Mouse (Mus musculus) heart, embryonic 11.5 days (tissue): Measurements from ENCODE around the gene Ifitm5. TPM values are rescaled to one million over a fixed set of nuclear protein-coding genes. Genes with fewer than 3 reads are reported as not detected.

ENCODE experiments used
- ATAC-seq: fragments of 200-750 bp; cut with Nextera tagmentation; replicated peaks from 2 replicates; pipeline ENCODE4 v1.8.0; 2017; ENCODE audit warnings: moderate library complexity; ENCODE audit not compliant: insufficient number of reproducible peaks, low FRiP score, low TSS enrichment
- H3K27ac ChIP-seq: fragments of 300-500 bp; sonication (generic); 2 replicates; pipeline ENCODE4 v1.5.1; 2014; ENCODE audit warnings: mild to moderate bottlenecking, low read depth, low read length
- H3K27me3 ChIP-seq: fragments of 300-500 bp; sonication (generic); 2 replicates; pipeline ENCODE4 v1.6.1; 2014; ENCODE audit warnings: mild to moderate bottlenecking, low read length, mixed read lengths; ENCODE audit not compliant: control insufficient read depth, insufficient read depth
- H3K36me3 ChIP-seq: fragments of 300-500 bp; sonication (generic); 2 replicates; pipeline ENCODE4 v1.6.1; 2014; ENCODE audit warnings: mild to moderate bottlenecking, low read length, moderate library complexity, mixed read lengths; ENCODE audit not compliant: control insufficient read depth, insufficient read depth
- H3K4me1 ChIP-seq: fragments of 300-500 bp; sonication (generic); 2 replicates; pipeline ENCODE4 v1.6.1; 2014; ENCODE audit warnings: low read length; ENCODE audit not compliant: control insufficient read depth, insufficient read depth
- H3K4me2 ChIP-seq: fragments of 300-500 bp; sonication (generic); 2 replicates; pipeline ENCODE4 v1.6.1; 2014; ENCODE audit warnings: mild to moderate bottlenecking, moderate library complexity
- H3K4me3 ChIP-seq: fragments of 300-500 bp; sonication (generic); 2 replicates; pipeline ENCODE4 v1.5.1; 2014; ENCODE audit warnings: low read depth, low read length
- H3K9ac ChIP-seq: fragments of 300-500 bp; sonication (generic); 2 replicates; pipeline ENCODE4 v1.6.1; 2014; ENCODE audit warnings: mild to moderate bottlenecking, low read depth, low read length, moderate library complexity
- H3K9me3 ChIP-seq: fragments of 300-500 bp; sonication (generic); replicated peaks from 2 replicates; pipeline ENCODE4 v1.6.1; 2016; ENCODE audit warnings: low read length; ENCODE audit not compliant: control insufficient read depth
- WGBS: fragments of 180-500 bp; shearing (Covaris S2); extraction: QIAGEN DNeasy Blood & Tissue Kit; methylation state at CpG from one replicate; pipeline ENCODE4 v1.1.7; 2014; ENCODE audit not compliant: insufficient replicate concordance; 5-methylcytosine and 5-hydroxymethylcytosine counted together
- polyA plus RNA-seq: library from polyadenylated mRNA; unstranded; fragments of >200 nt; fragmentation: Nextera tagmentation; extraction: Ambion mirVana; gene quantifications from 2 replicates; pipeline ENCODE4 v1.2.1, GENCODE M21; 2014

Gene Ifitm5
- polyA plus RNA-seq, 1 experiment from 2014 or later: 0.34 TPM

DNA sequence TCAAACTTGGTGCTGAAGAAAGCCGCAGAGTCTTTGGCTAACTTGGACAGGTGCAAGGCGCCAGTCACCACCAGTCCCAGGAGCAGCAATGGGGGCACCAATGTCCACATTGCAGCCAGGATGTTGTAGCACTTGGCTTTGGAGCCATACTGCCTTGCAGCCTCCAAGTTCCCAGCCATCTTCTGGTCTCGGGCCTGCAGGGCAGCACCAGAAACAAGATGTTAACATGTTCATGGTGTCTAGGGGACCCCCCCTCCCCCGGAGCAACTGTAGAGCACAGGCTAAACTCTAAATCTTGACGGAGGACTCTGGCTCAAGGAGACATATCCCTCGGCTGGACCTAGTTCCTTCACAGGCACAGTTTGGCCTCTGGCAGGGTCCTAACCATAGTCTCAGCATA, 836 bp downstream of the Ifitm5 start:
- WGBS: 87% methylated on average over 6 of the region's 6 CpGs
- no peak for ATAC-seq

GRCm38 (mm10) chr7:140948161-140948560, 1.9 kb downstream of the Ifitm5 start:
- no peak overlapping the region for H3K4me2 ChIP-seq
- peaks cover 6% of the 10 kb centered on the region; the same call in 1 of the 2 replicates for H3K4me1 ChIP-seq
- ATAC-seq: no peak
- H3K27ac ChIP-seq: peak overlapping the region; percentile 70
- no peaks in the 10 kb centered on the region for H3K36me3 ChIP-seq
- no peak overlapping the region for H3K4me3 ChIP-seq
- no peaks in the 10 kb centered on the region for H3K9me3 ChIP-seq
- WGBS: 35% methylated on average over 8 of the region's 8 CpGs
- H3K27me3 ChIP-seq: no peaks in the 10 kb centered on the region
- no peak overlapping the region for H3K9ac ChIP-seq

More for the DNA sequence above, 836 bp downstream of the Ifitm5 start:
- Histone ChIP-seq H3K9me3 (no peaks in the 10 kb centered on the region), H3K36me3 (no peaks in the 10 kb centered on the region), H3K4me2 (no peak overlapping the region), H3K9ac (no peak overlapping the region), H3K27ac (no peak overlapping the region), H3K27me3 (no peaks in the 10 kb centered on the region), H3K4me1 (peaks cover 6% of the 10 kb centered on the region; the same call in 1 of the 2 replicates), H3K4me3 (no peak overlapping the region)

GRCm38 (mm10) chr7:140946980-140947379, 3.1 kb downstream of the Ifitm5 start:
- H3K9me3 ChIP-seq: no peaks in the 10 kb centered on the region
- peak overlapping the region; percentile 70 for H3K27ac ChIP-seq
- H3K27me3 ChIP-seq: no peaks in the 10 kb centered on the region
- no peaks in the 10 kb centered on the region for H3K36me3 ChIP-seq
- no peak overlapping the region for H3K4me3 ChIP-seq
- H3K9ac ChIP-seq: 0 out of 2 replicates have a peak overlapping the region, but pooled peaks have one; percentile 22
- WGBS: 29% methylated on average over 7 of the region's 7 CpGs
- H3K4me1 ChIP-seq: peaks cover 6% of the 10 kb centered on the region
- 0 out of 2 replicates have a peak, but pooled peaks have one; percentile 3 for ATAC-seq
- no peak overlapping the region for H3K4me2 ChIP-seq

DNA sequence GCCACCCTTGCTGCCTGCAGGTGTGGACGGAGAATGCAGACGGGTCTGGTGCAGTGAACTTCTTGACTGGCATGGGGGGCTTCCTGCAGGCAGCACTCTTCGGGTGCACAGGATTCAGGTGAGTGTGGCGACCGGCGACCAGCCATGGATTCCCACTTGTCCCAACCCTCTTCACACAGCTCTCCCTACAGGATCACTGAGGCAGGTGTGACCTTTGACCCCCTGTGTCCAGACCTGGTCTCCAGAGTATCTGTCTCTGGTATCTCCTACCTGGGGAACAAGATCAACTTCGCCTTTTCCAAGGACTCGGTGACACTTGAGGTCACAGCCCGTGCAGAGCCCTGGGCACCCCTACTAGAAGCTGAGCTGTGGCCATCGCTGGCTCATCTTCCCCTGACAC, 3.8 kb downstream of the Ifitm5 start:
- Histone ChIP-seq H3K27me3 (no peaks in the 10 kb centered on the region), H3K9me3 (no peaks in the 10 kb centered on the region), H3K9ac (no peak overlapping the region), H3K27ac (peak overlapping the region; percentile 70), H3K4me3 (no peak overlapping the region), H3K4me2 (no peak overlapping the region), H3K36me3 (no peaks in the 10 kb centered on the region), H3K4me1 (peaks cover 6% of the 10 kb centered on the region)
- ATAC-seq: no peak
- WGBS: 83% methylated on average over 10 of the region's 10 CpGs

GRCm38 (mm10) chr7:140945247-140945646, 4.8 kb downstream of the Ifitm5 start:
- WGBS: 80% methylated on average over 5 of the region's 5 CpGs
- H3K36me3 ChIP-seq: no peaks in the 10 kb centered on the region
- no peaks in the 10 kb centered on the region for H3K9me3 ChIP-seq
- H3K4me3 ChIP-seq: no peak overlapping the region
- no peak overlapping the region for H3K4me2 ChIP-seq
- no peak for ATAC-seq
- H3K27ac ChIP-seq: no peak overlapping the region
- H3K4me1 ChIP-seq: peaks cover 6% of the 10 kb centered on the region
- no peak overlapping the region for H3K9ac ChIP-seq
- H3K27me3 ChIP-seq: no peaks in the 10 kb centered on the region

DNA sequence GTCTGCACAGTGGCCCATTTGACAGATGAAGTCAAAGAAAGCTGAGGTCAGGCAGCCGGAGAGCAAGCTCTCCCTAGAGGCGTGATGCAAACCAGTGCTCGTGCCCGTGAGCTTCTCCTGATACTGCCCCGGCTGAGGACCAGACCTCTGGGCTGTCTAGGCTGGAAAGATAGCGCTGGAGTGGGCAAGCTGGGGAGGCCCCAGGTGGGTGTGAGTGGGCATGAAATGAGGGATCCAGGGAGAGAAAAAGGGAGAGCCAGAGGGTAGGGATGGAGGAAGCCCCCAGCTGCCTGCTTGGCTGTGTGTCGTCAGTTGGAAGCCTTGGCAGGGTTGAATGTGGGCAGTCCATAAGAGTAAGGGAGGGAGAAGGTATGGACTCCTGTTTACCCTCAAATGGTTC, 5.9 kb downstream of the Ifitm5 start:
- no peak overlapping the region for H3K4me3 ChIP-seq
- no peak for ATAC-seq
- H3K36me3 ChIP-seq: no peaks in the 10 kb centered on the region
- 84% methylated on average over 7 of the region's 7 CpGs for WGBS
- H3K27ac ChIP-seq: no peak overlapping the region
- no peak overlapping the region for H3K9ac ChIP-seq
- no peaks in the 10 kb centered on the region for H3K9me3 ChIP-seq
- H3K4me2 ChIP-seq: no peak overlapping the region
- no peaks in the 10 kb centered on the region for H3K27me3 ChIP-seq
- peaks cover 6% of the 10 kb centered on the region for H3K4me1 ChIP-seq

DNA sequence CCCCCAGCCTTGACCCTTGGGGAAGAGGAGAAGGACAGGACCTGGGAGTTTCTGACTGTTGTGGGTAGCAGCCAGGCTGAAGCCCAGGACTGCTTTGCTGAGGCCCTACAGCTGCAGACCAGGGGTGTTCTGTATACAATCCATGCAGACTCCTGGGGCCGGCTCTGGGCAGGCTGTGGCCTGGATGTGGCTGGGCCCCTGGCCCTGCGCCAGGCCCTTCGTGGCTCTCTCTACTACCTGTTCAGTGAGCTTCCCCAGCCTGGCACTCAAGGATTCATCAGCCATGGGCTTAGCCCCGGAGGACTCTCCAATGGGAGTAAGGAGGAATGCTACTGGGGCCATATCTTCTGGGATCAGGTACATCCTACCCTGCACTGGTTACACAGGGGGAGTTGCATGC, 6.7 kb downstream of the Ifitm5 start:
- Histone ChIP-seq H3K4me1 (peaks cover 5% of the 10 kb centered on the region), H3K9ac (no peak overlapping the region), H3K27ac (no peak overlapping the region), H3K4me3 (no peak overlapping the region), H3K27me3 (peaks cover 3% of the 10 kb centered on the region; the same call in 1 of the 2 replicates), H3K36me3 (no peaks in the 10 kb centered on the region), H3K4me2 (no peak overlapping the region), H3K9me3 (no peaks in the 10 kb centered on the region)
- WGBS: 78% methylated on average over 4 of the region's 4 CpGs
- no peak for ATAC-seq

GRCm38 (mm10) chr7:140942811-140943210, 7.3 kb downstream of the Ifitm5 start:
- Histone ChIP-seq H3K36me3 (no peaks in the 10 kb centered on the region), H3K4me1 (peaks cover 2% of the 10 kb centered on the region; the same call in 1 of the 2 replicates), H3K9ac (no peak overlapping the region), H3K27ac (no peak overlapping the region), H3K9me3 (no peaks in the 10 kb centered on the region), H3K4me2 (no peak overlapping the region), H3K27me3 (peaks cover 3% of the 10 kb centered on the region; the same call in 1 of the 2 replicates), H3K4me3 (no peak overlapping the region)
- ATAC-seq: no peak
- WGBS: 88% methylated on average over 10 of the region's 10 CpGs

GRCm38 (mm10) chr7:140942341-140942740, 7.8 kb downstream of the Ifitm5 start:
- H3K27ac ChIP-seq: peak overlapping the region; percentile 85
- H3K36me3 ChIP-seq: no peaks in the 10 kb centered on the region
- peak overlapping the region; percentile 86 for H3K9ac ChIP-seq
- peaks cover 2% of the 10 kb centered on the region; the same call in 1 of the 2 replicates for H3K4me1 ChIP-seq
- no peaks in the 10 kb centered on the region for H3K9me3 ChIP-seq
- H3K4me2 ChIP-seq: peak overlapping the region; percentile 79
- 61% methylated on average over 9 of the region's 9 CpGs for WGBS
- ATAC-seq: no peak
- H3K4me3 ChIP-seq: peak overlapping the region; percentile 53
- peaks cover 3% of the 10 kb centered on the region; the same call in 1 of the 2 replicates for H3K27me3 ChIP-seq
